Mouse (Mus musculus) frontal cortex, adult 2 months (tissue): Measurements from ENCODE around the gene Spaar. TPM values are rescaled to one million over a fixed set of nuclear protein-coding genes. Genes with fewer than 3 reads are reported as not detected.

Experiments used
- DNase-seq, 2 experiments: peaks; one replicate each; pipeline ENCODE4 v3.0.0; 2022; ENCODE audit warnings: low spot score in 1 of 2; ENCODE audit errors: extremely low spot score in 1 of 2
- polyA plus RNA-seq: library from polyadenylated mRNA; depleted of rRNA; stranded (reverse); fragments of >200 nt; gene quantifications from 2 replicates; pipeline ENCODE4 v1.2.3, GENCODE M21; 2012; rRNA removed

Gene Spaar
- polyA plus RNA-seq: 0.97 and 1.2 TPM in 2 replicates

- DNase-seq: no peak
Measured at GRCm38 (mm10) chr4:43729794-43730550, at the start of gene Spaar. TSS of gene Spaar (plus strand) at chr4:43730034.

GRCm38 (mm10) chr4:43690021-43690420, 39.8 kb upstream of the Spaar start:
- no peak for DNase-seq

GRCm38 (mm10) chr4:43691026-43691425, 38.8 kb upstream of the Spaar start:
- no peak for DNase-seq

GRCm38 (mm10) chr4:43693806-43694241, 36.0 kb upstream of the Spaar start:
- DNase-seq: no peak

GRCm38 (mm10) chr4:43694439-43695248, 35.2 kb upstream of the Spaar start:
- no peak for DNase-seq

GRCm38 (mm10) chr4:43695249-43695671, 34.6 kb upstream of the Spaar start:
- no peak for DNase-seq

- no peak for DNase-seq
Measured at GRCm38 (mm10) chr4:43696561-43696960, 33.3 kb upstream of the Spaar start.

- no peak for DNase-seq
Measured at GRCm38 (mm10) chr4:43700707-43701106, 29.1 kb upstream of the Spaar start, which contains the start of gene Olfr70. TSS of gene Olfr70 (minus strand) at chr4:43700807.

- no peak for DNase-seq
Measured at GRCm38 (mm10) chr4:43703439-43703838, 26.4 kb upstream of the Spaar start.

GRCm38 (mm10) chr4:43703851-43704250, 26.0 kb upstream of the Spaar start:
- DNase-seq: no peak

GRCm38 (mm10) chr4:43705991-43706390, 23.8 kb upstream of the Spaar start:
- no peak for DNase-seq

- no peak for DNase-seq
Measured at GRCm38 (mm10) chr4:43709869-43710268, 20.0 kb upstream of the Spaar start, which contains the start of gene Olfr71. TSS of gene Olfr71 (minus strand) at chr4:43710255.

- DNase-seq: peak in 1 of 2 experiments; percentile 89
Measured at GRCm38 (mm10) chr4:43711821-43712220, 18.0 kb upstream of the Spaar start.

- peak in 1 of 2 experiments; percentile 67 for DNase-seq
Measured at GRCm38 (mm10) chr4:43713652-43714219, 16.1 kb upstream of the Spaar start.

- no peak for DNase-seq
Measured at GRCm38 (mm10) chr4:43720491-43721228, 9.2 kb upstream of the Spaar start.

GRCm38 (mm10) chr4:43722191-43722590, 7.6 kb upstream of the Spaar start:
- peak in 1 of 2 experiments; percentile 36 for DNase-seq

GRCm38 (mm10) chr4:43724764-43725163, 5.1 kb upstream of the Spaar start:
- DNase-seq: peak in 1 of 2 experiments; percentile 44

GRCm38 (mm10) chr4:43726228-43726993, 3.4 kb upstream of the Spaar start:
- no peak for DNase-seq

- DNase-seq: peak; percentile 36 to 53
Measured at GRCm38 (mm10) chr4:43726995-43727394, 2.8 kb upstream of the Spaar start, which contains the start of gene Hrct1. TSS of gene Hrct1 (plus strand) at chr4:43727188.
